Mouse (Mus musculus) heart, embryonic 14.5 days (tissue): ENCODE data around the gene Smarcd1. TPM values are rescaled to one million over a fixed set of nuclear protein-coding genes. Genes with fewer than 3 reads are reported as not detected.

Experiments
- ATAC-seq: fragments of 200-750 bp; cut with Nextera tagmentation; 2 replicates; pipeline ENCODE4 v1.8.0; 2017; ENCODE audit warnings: low read depth, moderate TSS enrichment; ENCODE audit not compliant: insufficient number of reproducible peaks, insufficient read depth, low FRiP score
- H3K27ac ChIP-seq, 2 experiments: fragments of 200-500 bp in 1 of 2; fragments of 300-500 bp in 1 of 2; sonication (generic) in 1 of 2; replicated peaks in 1 of 2; 2 replicates each; pipeline ENCODE4 v1.5.1; 2012 to 2014; ENCODE audit warnings: low read depth in 2 of 2, low read length in 2 of 2, control low read depth in 1 of 2, mild to moderate bottlenecking in 1 of 2, mixed read lengths in 1 of 2; ENCODE audit not compliant: control insufficient read depth in 1 of 2, insufficient read depth in 1 of 2
- H3K27me3 ChIP-seq: fragments of 300-500 bp; sonication (generic); 2 replicates; pipeline ENCODE4 v1.6.1; 2014; ENCODE audit warnings: mild to moderate bottlenecking, low read length, control low read depth; ENCODE audit not compliant: control insufficient read depth, insufficient read depth
- H3K36me3 ChIP-seq: fragments of 300-500 bp; sonication (generic); 2 replicates; pipeline ENCODE4 v1.6.1; 2014; ENCODE audit warnings: mild to moderate bottlenecking, control low read depth, low read length, mixed read lengths; ENCODE audit not compliant: control insufficient read depth, insufficient read depth
- H3K4me1 ChIP-seq, 2 experiments: fragments of 200-500 bp in 1 of 2; fragments of 300-500 bp in 1 of 2; sonication (generic) in 1 of 2; 2 replicates each; pipeline ENCODE4 v1.6.1; 2012 to 2014; ENCODE audit warnings: low read length in 2 of 2, control low read depth in 1 of 2, mixed read lengths in 1 of 2; ENCODE audit not compliant: control insufficient read depth in 2 of 2, insufficient read depth in 2 of 2
- H3K4me2 ChIP-seq: fragments of 300-500 bp; sonication (generic); 2 replicates; pipeline ENCODE4 v1.6.1; 2014; ENCODE audit warnings: mild to moderate bottlenecking, low read length
- H3K4me3 ChIP-seq, 2 experiments: fragments of 200-500 bp in 1 of 2; fragments of 300-500 bp in 1 of 2; sonication (generic) in 1 of 2; 2 replicates each; pipeline ENCODE4 v1.5.1; 2012 to 2014; ENCODE audit warnings: low read length in 2 of 2, mild to moderate bottlenecking in 2 of 2, control low read depth in 1 of 2, low read depth in 1 of 2, moderate library complexity in 1 of 2; ENCODE audit not compliant: control insufficient read depth in 1 of 2, insufficient read depth in 1 of 2
- H3K9ac ChIP-seq: fragments of 300-500 bp; sonication (generic); 2 replicates; pipeline ENCODE4 v1.6.1; 2014; ENCODE audit warnings: mild to moderate bottlenecking, low read length
- H3K9me3 ChIP-seq: fragments of 300-500 bp; sonication (generic); 2 replicates; pipeline ENCODE4 v1.6.1; 2016; ENCODE audit warnings: low read length, control low read depth; ENCODE audit not compliant: control insufficient read depth
- WGBS: fragments of 180-500 bp; shearing (Covaris S2); extraction: QIAGEN DNeasy Blood & Tissue Kit; methylation state at CpG from one replicate; pipeline ENCODE4 v1.1.7; 2014; 5-methylcytosine and 5-hydroxymethylcytosine counted together
- polyA plus RNA-seq: library from polyadenylated mRNA; unstranded; fragments of >200 nt; fragmentation: Nextera tagmentation; extraction: Ambion mirVana; gene quantifications from 2 replicates; pipeline ENCODE4 v1.2.1, GENCODE M21; 2014

Gene Smarcd1
- polyA plus RNA-seq, 1 experiment from 2014 or later: 24.7 TPM

GRCm38 (mm10) chr15:99715361-99715865 is 13.5 kb downstream of the Smarcd1 start:
- Histone ChIP-seq H3K4me2 (no peak overlapping the region), H3K9me3 (no peaks in the 10 kb centered on the region), H3K27ac (peak overlapping the region in 1 of 2 experiments; percentile 86; a peak in 1 of 4 replicates), H3K4me3 (no peak overlapping the region), H3K36me3 (peaks cover 56% of the 10 kb centered on the region), H3K9ac (no peak overlapping the region), H3K4me1 (peaks cover 13 to 22% of the 10 kb centered on the region in 2 experiments), H3K27me3 (no peaks in the 10 kb centered on the region)
- WGBS: 72% methylated on average over 13 of the region's 13 CpGs
- no peak for ATAC-seq

DNA sequence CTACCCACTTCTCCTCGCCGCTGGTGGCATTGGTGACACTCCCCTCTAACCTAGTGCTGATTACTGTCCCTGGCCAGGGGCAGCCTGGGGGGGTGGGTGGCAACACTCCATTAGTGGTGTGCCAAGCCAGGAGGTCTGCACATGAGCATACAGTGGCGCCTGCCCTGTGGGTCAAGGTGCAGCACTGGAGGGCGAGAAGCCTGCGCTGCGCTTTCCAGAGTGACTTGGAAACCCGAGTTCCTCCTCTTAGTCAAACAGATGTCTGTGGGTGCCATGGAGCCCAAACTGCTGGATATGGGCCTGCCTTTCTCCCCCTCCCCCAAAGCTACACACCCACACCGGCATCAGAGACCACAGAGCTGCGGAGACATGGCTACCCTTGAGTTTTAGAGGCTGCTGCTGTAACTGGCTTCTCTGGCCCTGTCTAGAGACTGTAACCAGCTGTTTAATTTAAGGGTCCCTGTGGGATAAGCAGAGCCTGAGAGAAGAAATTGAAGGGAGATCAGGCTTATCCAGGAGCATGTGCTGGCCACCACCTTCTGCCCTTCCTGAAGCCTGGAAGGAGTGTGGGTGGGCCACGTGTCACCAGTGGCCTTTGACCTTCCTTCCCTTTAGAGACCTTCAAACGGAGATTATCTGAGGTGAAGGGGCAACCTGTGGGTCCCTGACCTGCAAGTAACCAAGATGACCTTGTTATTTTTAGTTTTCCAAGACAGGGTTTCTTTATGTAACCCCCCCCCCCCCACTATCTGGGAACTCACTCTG is 14.2 kb downstream of the Smarcd1 start:
- H3K4me3 ChIP-seq: no peak overlapping the region
- H3K4me2 ChIP-seq: no peak overlapping the region
- ATAC-seq: no peak
- H3K9ac ChIP-seq: no peak overlapping the region
- peaks cover 53% of the 10 kb centered on the region for H3K36me3 ChIP-seq
- H3K9me3 ChIP-seq: no peaks in the 10 kb centered on the region
- H3K27me3 ChIP-seq: no peaks in the 10 kb centered on the region
- WGBS: 74% methylated on average over 11 of the region's 11 CpGs
- no peak overlapping the region for H3K27ac ChIP-seq
- peaks cover 13 to 22% of the 10 kb centered on the region in 2 experiments for H3K4me1 ChIP-seq

- H3K9me3 ChIP-seq: no peaks in the 10 kb centered on the region
- ATAC-seq: no peak
- H3K27ac ChIP-seq: no peak overlapping the region
- peaks cover 13 to 23% of the 10 kb centered on the region in 2 experiments for H3K4me1 ChIP-seq
- H3K27me3 ChIP-seq: no peaks in the 10 kb centered on the region
- H3K9ac ChIP-seq: no peak overlapping the region
- peaks cover 50% of the 10 kb centered on the region for H3K36me3 ChIP-seq
- no peak overlapping the region for H3K4me3 ChIP-seq
- WGBS: 83% methylated on average over 12 of the region's 12 CpGs
- H3K4me2 ChIP-seq: no peak overlapping the region
These were observed 14.9 kb downstream of the Smarcd1 start for GRCm38 (mm10) chr15:99716814-99717213.

DNA sequence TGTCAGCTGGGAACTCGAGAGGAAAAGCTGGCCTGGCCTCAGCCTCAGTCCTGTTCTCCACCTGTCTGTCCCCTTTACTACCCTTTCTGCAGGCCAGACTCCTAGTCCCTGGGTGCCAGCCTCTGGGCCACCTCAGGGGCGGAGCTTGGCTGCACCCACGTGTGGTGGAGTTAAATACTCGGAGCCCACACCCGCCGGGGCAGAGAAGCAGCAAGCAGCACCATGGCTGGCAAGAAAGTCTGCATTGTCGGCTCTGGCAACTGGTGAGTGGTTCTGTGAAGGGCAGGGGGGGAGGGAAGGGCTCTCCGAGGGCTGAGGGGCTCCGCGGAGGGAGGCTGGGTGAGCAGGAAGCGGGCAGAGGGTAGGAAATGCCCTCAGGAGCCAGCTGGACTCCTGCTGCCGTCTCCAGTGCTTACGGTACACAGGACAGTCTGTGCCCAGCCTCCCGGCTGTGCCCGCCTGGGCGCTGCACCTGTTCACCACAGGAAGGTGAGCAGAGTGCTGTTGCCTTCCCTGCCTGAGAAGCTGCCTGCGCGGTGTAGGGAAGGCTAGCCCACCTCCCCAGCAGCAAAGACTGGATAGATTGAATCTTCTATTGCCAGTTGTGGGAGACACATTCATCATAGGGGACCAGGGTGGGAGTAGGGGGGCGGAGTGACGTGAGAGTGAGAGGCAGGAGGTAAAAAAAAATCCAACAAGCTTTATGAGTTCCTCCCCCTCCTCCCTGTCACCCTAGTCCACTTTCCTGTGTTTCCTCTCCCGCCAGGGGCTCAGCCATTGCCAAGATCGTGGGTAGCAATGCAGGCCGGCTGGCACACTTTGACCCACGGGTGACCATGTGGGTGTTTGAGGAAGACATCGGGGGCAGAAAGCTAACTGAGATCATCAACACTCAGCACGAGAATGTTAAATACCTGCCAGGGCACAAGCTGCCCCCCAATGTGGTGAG is 15.7 kb downstream of the Smarcd1 start, which contains the start of gene Gpd1:
TSS of gene Gpd1 (plus strand) at position 130 of the 949 bp plus-strand sequence.
- Histone ChIP-seq H3K36me3 (peaks cover 42% of the 10 kb centered on the region), H3K27ac (no peak within 1 kb of the TSS; a peak in 1 of 4 replicates), H3K4me2 (no peak within 1 kb of the TSS), H3K9ac (peak within 1 kb of the TSS; percentile 30; the same call in 1 of the 2 replicates), H3K9me3 (no peaks in the 10 kb centered on the region), H3K4me1 (peaks cover 16 to 30% of the 10 kb centered on the region in 2 experiments), H3K27me3 (no peaks in the 10 kb centered on the region), H3K4me3 (no peak within 1 kb of the TSS)
- WGBS: 69% methylated on average over 26 of the region's 26 CpGs
- no peak for ATAC-seq

GRCm38 (mm10) chr15:99718461-99719021 is 16.6 kb downstream of the Smarcd1 start:
- Histone ChIP-seq H3K9ac (no peak overlapping the region), H3K4me3 (no peak overlapping the region), H3K4me1 (peaks cover 23 to 31% of the 10 kb centered on the region in 2 experiments), H3K27ac (no peak overlapping the region), H3K9me3 (no peaks in the 10 kb centered on the region), H3K4me2 (no peak overlapping the region), H3K27me3 (no peaks in the 10 kb centered on the region), H3K36me3 (peaks cover 34% of the 10 kb centered on the region)
- WGBS: 93% methylated on average over 9 of the region's 9 CpGs
- ATAC-seq: no peak

DNA sequence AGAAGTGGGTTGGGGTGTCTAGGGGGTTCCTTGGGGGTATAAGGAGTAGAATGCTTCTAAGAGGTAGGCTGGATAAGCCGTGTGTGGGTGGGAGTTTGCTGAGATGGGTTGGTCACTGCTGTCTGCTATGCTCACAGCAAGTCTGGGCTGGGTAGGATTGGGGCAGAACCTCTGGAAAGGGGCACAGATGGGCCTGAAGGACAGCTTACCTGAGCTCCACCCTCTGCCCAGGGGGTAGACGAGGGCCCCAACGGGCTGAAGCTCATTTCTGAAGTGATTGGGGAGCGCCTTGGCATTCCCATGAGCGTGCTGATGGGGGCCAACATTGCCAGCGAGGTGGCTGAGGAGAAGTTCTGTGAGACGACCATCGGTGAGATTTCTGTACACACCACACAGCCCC is 17.9 kb downstream of the Smarcd1 start:
- H3K4me3 ChIP-seq: no peak overlapping the region
- WGBS: 68% methylated on average over 8 of the region's 8 CpGs
- no peak overlapping the region for H3K4me2 ChIP-seq
- H3K9me3 ChIP-seq: no peaks in the 10 kb centered on the region
- H3K27ac ChIP-seq: no peak overlapping the region
- peaks cover 24 to 34% of the 10 kb centered on the region in 2 experiments for H3K4me1 ChIP-seq
- H3K27me3 ChIP-seq: no peaks in the 10 kb centered on the region
- H3K9ac ChIP-seq: no peak overlapping the region
- no peak for ATAC-seq
- H3K36me3 ChIP-seq: peaks cover 28% of the 10 kb centered on the region
